Mouse (Mus musculus) layer of hippocampus, adult 2 months (tissue): ENCODE measurements around the gene Slc16a6. TPM values are rescaled to one million over a fixed set of nuclear protein-coding genes. Genes with fewer than 3 reads are reported as not detected.

ENCODE experiments used
- DNase-seq, 2 experiments: peaks; one replicate each; pipeline ENCODE4 v3.0.0; 2022; ENCODE audit warnings: low spot score in 2 of 2
- H3K27ac ChIP-seq: fragments of 200-600 bp; 2 replicates; pipeline ENCODE4 v1.8.1; 2022
- H3K4me3 ChIP-seq: fragments of 200-600 bp; 2 replicates; pipeline ENCODE4 v1.8.1; 2022; ENCODE audit warnings: mild to moderate bottlenecking
- CTCF ChIP-seq: fragments of 200-600 bp; conservative IDR thresholded peaks from 2 replicates; pipeline ENCODE4 v1.8.1; 2022; ENCODE audit warnings: antibody characterized with exemption, mild to moderate bottlenecking, moderate library complexity
- microRNA-seq, 2 experiments: library from miRNA; unstranded; fragments of <30 nt; microRNA quantifications; one replicate each; pipeline ENCODE4 v1.2.0; 2021
- total RNA-seq, 2 experiments: library from RNA; stranded (reverse); gene quantifications; 2 replicates each; pipeline ENCODE4 v1.2.3; 2021

Gene Slc16a6
- total RNA-seq, 2 experiments from 2014 or later, result 7.2 to 8.1 TPM

- Histone ChIP-seq H3K27ac (no peak overlapping the region), H3K4me3 (no peak overlapping the region)
- no peak for DNase-seq
- TF ChIP-seq CTCF, result no peak
These were observed 58.6 kb downstream of the Slc16a6 start for GRCm38 (mm10) chr11:109414802-109415201.

GRCm38 (mm10) chr11:109413617-109414016, 59.8 kb downstream of the Slc16a6 start, which contains the start of gene 9930022D16Rik:
Gene 9930022D16Rik (plus strand): TSS chr11:109413917.
- TF ChIP-seq CTCF, result no peak
- Histone ChIP-seq H3K4me3 (no peak within 1 kb of the TSS), H3K27ac (no peak within 1 kb of the TSS)
- DNase-seq, result no peak

GRCm38 (mm10) chr11:109410197-109410980, 63.0 kb downstream of the Slc16a6 start:
- no peak overlapping the region for H3K27ac ChIP-seq
- DNase-seq, result no peak
- H3K4me3 ChIP-seq, result no peak overlapping the region
- no peak for TF ChIP-seq CTCF

- H3K27ac ChIP-seq, result no peak overlapping the region
- no peak for TF ChIP-seq CTCF
- no peak for DNase-seq
- no peak overlapping the region for H3K4me3 ChIP-seq
These were observed 67.0 kb downstream of the Slc16a6 start for GRCm38 (mm10) chr11:109406431-109406830.

Small RNA genes lying within 50 kb of the gene (microRNA-seq; reads per million reads assigned to microRNA genes)
- 0 reads per million in 2 experiments for gene Gm25540

Other genes with a start within 250 kb of the Slc16a6 start
- 10 to 100 TPM; 15.1 to 16.2 TPM for gene Rgs9, start 175.5 kb downstream of the Slc16a6 start, total RNA-seq
- gene Gna13, start 110.8 kb downstream of the Slc16a6 start, total RNA-seq, result 10 to 100 TPM; 55.5 to 60.9 TPM
- not detected for gene 9930022D16Rik, start 59.7 kb downstream of the Slc16a6 start, total RNA-seq
- gene Amz2, start 47.7 kb downstream of the Slc16a6 start, total RNA-seq, result 10 to 100 TPM; 54.7 to 64.7 TPM
- 10 to 100 TPM; 11.7 to 13.9 TPM for gene Arsg, start 224 bp downstream of the Slc16a6 start, total RNA-seq
- gene Wipi1, start 138.4 kb upstream of the Slc16a6 start, total RNA-seq, result 10 to 100 TPM; 21.6 to 22.2 TPM
- gene Prkar1a, start 175.8 kb upstream of the Slc16a6 start, total RNA-seq, result 100 to 1,000 TPM; 522 to 554 TPM
- 10 to 100 TPM; 13.6 to 16.1 TPM for gene Fam20a, start 248.7 kb upstream of the Slc16a6 start, total RNA-seq